Mouse (Mus musculus): ENCODE data around the gene Ttll9. TPM values are rescaled to one million over a fixed set of nuclear protein-coding genes. Genes with fewer than 3 reads are reported as not detected.

The Ttll9 gene
- total RNA-seq (2021): 1 to 10 TPM in 1 of 2 experiments, under 1 TPM in 1; 0.79 to 1.5 TPM
- long read RNA-seq, experiment 1, partial matches to known transcripts: 0 of 2 reads
- long read RNA-seq, experiment 1, other reads (novel, unspliced or antisense): 2 of 2 reads
- long read RNA-seq, experiment 2, partial matches to known transcripts: 0 of 2 reads
- long read RNA-seq, experiment 2, other reads (novel, unspliced or antisense): 2 of 2 reads

DNA sequence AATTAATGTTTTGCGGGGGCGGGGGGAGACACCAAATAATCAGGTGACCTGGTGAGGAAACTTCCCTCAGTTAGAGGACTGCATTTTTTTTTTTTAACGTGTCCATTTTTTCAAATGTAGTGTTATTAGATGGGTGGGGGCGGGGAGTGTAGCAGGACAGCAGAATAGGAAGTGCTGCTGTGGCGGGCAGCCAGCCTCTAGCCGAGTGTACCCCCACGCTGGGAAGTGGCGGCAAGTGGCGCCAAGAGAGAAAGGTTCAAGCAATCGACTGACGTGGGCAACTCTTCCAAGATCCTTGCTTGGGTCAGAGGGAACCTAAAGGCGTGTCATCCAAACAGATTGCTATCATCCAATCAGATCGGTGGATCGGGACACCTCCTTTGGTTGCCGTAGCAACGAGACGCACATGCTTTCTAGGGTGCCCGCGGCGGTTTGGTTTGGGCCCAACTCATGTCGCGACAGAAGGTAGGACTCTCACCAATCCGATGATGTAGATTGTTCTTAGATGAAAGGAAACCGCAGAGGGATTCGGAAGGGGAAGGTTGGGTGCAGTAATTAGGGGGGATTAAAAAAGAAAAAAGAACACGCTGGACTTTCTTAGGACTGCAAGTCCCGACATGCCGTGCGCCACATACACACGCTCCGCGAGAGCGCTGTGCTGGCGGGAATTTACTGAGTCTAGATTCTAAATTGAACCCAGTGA lies at the start of gene Ttll9:
Ttll9 (plus strand) TSS at position 395 of the 703 bp plus-strand sequence.
- DNase-seq (ENCODE audit: low spot score in 2 of 2): peak; percentile 70 to 86
- 0 out of 2 replicates have a peak within 1 kb of the TSS, but pooled peaks have one; percentile 50 for H3K27ac ChIP-seq
- H3K4me3 ChIP-seq: peak within 1 kb of the TSS; percentile 66
- TF ChIP-seq CTCF (conservative IDR thresholded peaks at IDR 0.05): no peak

GRCm38 (mm10) chr2:152913471-152913870 lies 48.8 kb upstream of the Ttll9 start:
- TF ChIP-seq CTCF (conservative IDR thresholded peaks at IDR 0.05): no peak

GRCm38 (mm10) chr2:152914310-152915120 lies 47.8 kb upstream of the Ttll9 start:
- DNase-seq (ENCODE audit: low spot score in 2 of 2): peak; percentile 86 to 90
- no peak overlapping the region for H3K27ac ChIP-seq
- no peak overlapping the region for H3K4me3 ChIP-seq
- TF ChIP-seq CTCF (conservative IDR thresholded peaks at IDR 0.05): peak; percentile 98

More at GRCm38 (mm10) chr2:152913471-152913870, 48.8 kb upstream of the Ttll9 start:
- no peak overlapping the region for H3K4me3 ChIP-seq
- DNase-seq (ENCODE audit: low spot score in 2 of 2): no peak
- no peak overlapping the region for H3K27ac ChIP-seq

DNA sequence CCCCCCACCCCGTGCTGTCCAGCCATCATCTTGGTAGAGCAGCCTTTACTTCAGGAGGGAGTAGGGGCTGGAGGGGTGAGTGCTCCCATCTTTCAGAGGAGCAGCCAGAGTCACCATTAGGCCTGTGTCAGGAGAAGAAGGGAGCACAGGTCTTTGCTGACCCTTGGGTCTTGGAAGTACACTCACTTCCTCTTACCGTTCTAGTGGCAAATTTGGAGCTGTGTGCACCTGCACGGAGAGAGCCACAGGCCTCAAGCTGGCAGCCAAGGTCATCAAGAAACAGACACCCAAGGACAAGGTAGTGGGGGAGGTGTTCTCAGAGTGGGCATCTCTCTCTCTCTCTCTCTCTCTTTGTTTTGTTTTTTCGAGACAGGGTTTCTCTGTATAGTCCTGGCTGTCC lies 46.8 kb upstream of the Ttll9 start:
- TF ChIP-seq CTCF (conservative IDR thresholded peaks at IDR 0.05): no peak
- H3K27ac ChIP-seq: no peak overlapping the region
- H3K4me3 ChIP-seq: no peak overlapping the region
- DNase-seq (ENCODE audit: low spot score in 2 of 2): no peak

- no peak for TF ChIP-seq CTCF (conservative IDR thresholded peaks at IDR 0.05)
- H3K27ac ChIP-seq: no peak overlapping the region
- DNase-seq (ENCODE audit: low spot score in 2 of 2): no peak
Measured at GRCm38 (mm10) chr2:152916111-152916510, 46.2 kb upstream of the Ttll9 start.

GRCm38 (mm10) chr2:152917671-152918070 lies 44.6 kb upstream of the Ttll9 start:
- no peak for DNase-seq (ENCODE audit: low spot score in 2 of 2)
- TF ChIP-seq CTCF (conservative IDR thresholded peaks at IDR 0.05): no peak
- no peak overlapping the region for H3K4me3 ChIP-seq
- no peak overlapping the region for H3K27ac ChIP-seq

More at GRCm38 (mm10) chr2:152916111-152916510, 46.2 kb upstream of the Ttll9 start:
- H3K4me3 ChIP-seq: no peak overlapping the region

DNA sequence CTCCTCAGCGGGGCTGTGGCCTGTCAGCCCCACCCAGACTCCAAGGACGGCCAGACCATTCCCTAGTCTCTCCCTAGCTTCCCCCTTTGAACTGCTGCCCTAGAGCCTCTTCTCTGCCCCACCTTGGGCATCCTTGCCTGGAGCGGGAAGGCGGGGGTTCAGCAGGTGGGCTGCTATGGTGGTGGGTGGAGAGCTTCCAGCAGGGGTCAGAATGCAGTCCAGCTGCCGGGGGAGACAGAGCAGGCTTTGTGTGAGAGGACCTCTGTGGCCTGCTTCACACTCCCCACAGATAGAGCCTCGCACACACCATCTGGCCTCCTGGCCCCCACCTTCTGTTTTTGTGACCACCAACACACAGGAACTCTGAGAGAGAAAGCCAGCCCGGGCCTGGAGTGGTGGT lies 39.9 kb upstream of the Ttll9 start:
- H3K27ac ChIP-seq: no peak overlapping the region
- no peak for DNase-seq (ENCODE audit: low spot score in 2 of 2)
- H3K4me3 ChIP-seq: no peak overlapping the region
- no peak for TF ChIP-seq CTCF (conservative IDR thresholded peaks at IDR 0.05)

GRCm38 (mm10) chr2:152923621-152924020 lies 38.7 kb upstream of the Ttll9 start:
- no peak overlapping the region for H3K4me3 ChIP-seq
- no peak overlapping the region for H3K27ac ChIP-seq
- DNase-seq (ENCODE audit: low spot score in 2 of 2): no peak
- TF ChIP-seq CTCF (conservative IDR thresholded peaks at IDR 0.05): no peak

- no peak for DNase-seq (ENCODE audit: low spot score in 2 of 2)
- H3K4me3 ChIP-seq: no peak overlapping the region
- no peak overlapping the region for H3K27ac ChIP-seq
- TF ChIP-seq CTCF (conservative IDR thresholded peaks at IDR 0.05): no peak
Measured at GRCm38 (mm10) chr2:152924128-152924527, 38.2 kb upstream of the Ttll9 start.

DNA sequence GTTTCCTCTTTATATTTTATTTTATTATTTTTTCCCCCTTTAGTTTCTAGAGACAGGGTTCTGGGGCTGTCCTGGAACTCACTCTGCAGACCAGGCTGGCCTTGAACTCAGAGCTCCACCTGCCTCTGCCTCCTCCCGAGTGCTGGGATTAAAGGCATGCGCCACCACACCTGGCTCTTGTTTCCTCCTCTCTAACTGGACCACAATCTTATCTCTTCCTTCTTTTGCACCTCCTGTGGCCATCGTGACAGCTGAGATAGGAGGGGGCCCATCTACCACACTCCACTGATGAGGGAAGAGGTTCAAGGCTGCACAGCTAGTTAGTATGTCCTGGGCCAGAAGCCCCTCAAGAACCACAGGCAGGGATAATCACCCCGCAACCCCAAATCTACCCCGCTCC lies 37.7 kb upstream of the Ttll9 start:
- TF ChIP-seq CTCF (conservative IDR thresholded peaks at IDR 0.05): no peak
- H3K4me3 ChIP-seq: no peak overlapping the region
- DNase-seq (ENCODE audit: low spot score in 2 of 2): no peak
- no peak overlapping the region for H3K27ac ChIP-seq

DNA sequence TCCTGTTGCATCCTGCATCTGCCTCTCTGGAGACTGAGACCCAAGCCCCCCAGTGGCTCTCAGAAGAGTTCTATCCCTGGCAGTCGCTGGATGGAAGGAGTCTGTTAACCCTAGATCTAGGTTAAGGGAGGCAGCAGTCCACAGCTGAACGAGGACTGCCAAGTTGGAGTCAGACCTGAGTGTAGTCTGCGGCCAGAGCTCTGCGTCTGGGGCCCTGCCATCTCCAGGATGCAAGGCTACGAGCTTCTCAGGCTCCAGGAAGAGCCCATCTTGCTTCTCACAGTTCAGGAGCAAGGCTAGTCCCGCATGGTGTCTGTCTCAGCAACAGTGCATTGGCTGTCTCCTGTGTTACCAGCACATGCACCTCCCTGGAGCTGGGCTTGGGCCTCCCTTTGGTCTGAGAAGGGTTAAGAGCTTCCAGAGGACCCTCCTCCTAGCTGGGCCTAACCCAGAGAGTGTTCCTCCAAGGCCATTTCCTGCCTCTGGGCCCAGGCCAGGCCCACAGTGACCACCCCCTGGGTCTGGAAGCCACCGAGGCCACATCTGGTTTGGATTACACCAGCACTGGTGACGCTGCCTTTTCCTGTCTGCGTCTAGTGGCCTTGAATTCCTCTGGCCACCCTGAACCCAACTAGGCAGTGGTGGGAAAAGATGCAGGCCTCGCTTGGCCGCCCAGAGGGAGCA lies 37.0 kb upstream of the Ttll9 start:
- Histone ChIP-seq H3K27ac (no peak overlapping the region), H3K4me3 (no peak overlapping the region)
- DNase-seq (ENCODE audit: low spot score in 2 of 2): no peak
- TF ChIP-seq CTCF (conservative IDR thresholded peaks at IDR 0.05): no peak

GRCm38 (mm10) chr2:152926896-152927295 lies 35.4 kb upstream of the Ttll9 start:
- Histone ChIP-seq H3K4me3 (no peak overlapping the region), H3K27ac (no peak overlapping the region)
- no peak for DNase-seq (ENCODE audit: low spot score in 2 of 2)
- no peak for TF ChIP-seq CTCF (conservative IDR thresholded peaks at IDR 0.05)

- TF ChIP-seq CTCF (conservative IDR thresholded peaks at IDR 0.05): no peak
- no peak for DNase-seq (ENCODE audit: low spot score in 2 of 2)
- H3K27ac ChIP-seq: no peak overlapping the region
Measured at GRCm38 (mm10) chr2:152927371-152927770, 34.9 kb upstream of the Ttll9 start.

More at GRCm38 (mm10) chr2:152927371-152927770, 34.9 kb upstream of the Ttll9 start:
- H3K4me3 ChIP-seq: no peak overlapping the region
